Mouse (Mus musculus) ES-E14 (cell line): ENCODE measurements at regions not wholly inside any gene's neighbourhood (a gene's known extent, or its start where the extent isn't known, plus 50 kb on each side); places are given as distances from the start of the nearest gene placed in this dataset.

Source experiments
- CHD2 ChIP-seq: IDR thresholded peaks from 2 replicates; pipeline ENCODE4 v1.6.1; 2014; ENCODE audit warnings: mild to moderate bottlenecking, low read depth, low read length, inconsistent platforms
- ZNF384 ChIP-seq: IDR thresholded peaks from 2 replicates; pipeline ENCODE4 v1.6.1; 2012; ENCODE audit warnings: low read depth, low read length, inconsistent platforms

DNA sequence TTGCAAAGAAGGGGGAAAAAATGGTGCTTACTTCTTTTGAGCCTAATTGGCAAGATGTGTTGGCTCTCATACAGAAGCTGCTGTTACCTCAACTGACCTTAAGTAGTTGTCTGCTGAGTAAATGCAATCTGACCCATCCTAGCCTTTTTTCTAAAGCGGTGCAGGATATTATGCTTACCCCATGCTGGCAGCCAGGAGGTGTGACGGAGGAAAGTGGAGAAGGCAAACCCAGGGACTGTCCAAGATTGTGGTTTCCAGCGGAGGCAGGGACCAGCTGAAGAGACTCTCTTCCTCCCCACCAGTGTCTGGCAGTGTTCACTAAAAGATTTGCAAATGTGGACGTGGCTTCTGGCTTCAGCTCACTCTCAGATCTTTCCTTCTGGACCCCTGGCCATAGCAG lies 152.7 kb upstream of the Pld5 start:
- TF ChIP-seq CHD2, result no peak
- TF ChIP-seq ZNF384, result no peak
